Mouse (Mus musculus) left cerebral cortex, postnatal 10 days (tissue): Measurements from ENCODE around the gene Arhgef3. TPM values are rescaled to one million over a fixed set of nuclear protein-coding genes. Genes with fewer than 3 reads are reported as not detected.

Experiments used
- DNase-seq, 2 experiments: peaks; one replicate each; pipeline ENCODE4 v3.0.0; 2021 to 2022; ENCODE audit warnings: low spot score in 2 of 2, mixed read lengths in 1 of 2; ENCODE audit errors: extremely low spot score in 1 of 2
- intact Hi-C: fragments of 180-260 bp; cut with DNase I; formaldehyde crosslinking; loops from one replicate; pipeline ENCODE4 v1.15.1; 2025
- total RNA-seq, 2 experiments: library from RNA; stranded (reverse); gene quantifications; 2 replicates each; pipeline ENCODE4 v1.2.3; 2021

The Arhgef3 gene
- total RNA-seq, 2 experiments from 2014 or later = 37.4 to 41.2 TPM

DNA sequence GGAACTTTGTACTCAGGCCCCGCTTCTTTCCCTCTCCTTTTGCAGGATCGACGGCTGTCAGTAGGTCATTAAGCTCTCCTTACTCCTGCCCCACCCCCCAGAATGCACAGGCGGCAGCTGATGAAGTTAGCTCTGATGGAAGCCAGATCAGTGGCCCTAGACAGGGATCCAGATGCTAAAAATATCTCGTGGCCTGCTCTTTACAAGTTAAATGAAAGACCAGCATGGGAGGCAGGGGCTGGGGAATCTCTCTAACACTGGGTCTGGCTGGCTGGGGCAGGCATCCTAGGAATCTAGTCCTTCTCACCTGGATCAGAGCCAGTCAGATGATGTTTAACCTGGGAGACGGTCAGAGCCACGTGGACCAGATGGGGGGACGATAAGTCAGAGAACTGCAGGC lies 36.7 kb downstream of the Arhgef3 start:
- intact Hi-C loops = no loop called here
- no peak for DNase-seq

DNA sequence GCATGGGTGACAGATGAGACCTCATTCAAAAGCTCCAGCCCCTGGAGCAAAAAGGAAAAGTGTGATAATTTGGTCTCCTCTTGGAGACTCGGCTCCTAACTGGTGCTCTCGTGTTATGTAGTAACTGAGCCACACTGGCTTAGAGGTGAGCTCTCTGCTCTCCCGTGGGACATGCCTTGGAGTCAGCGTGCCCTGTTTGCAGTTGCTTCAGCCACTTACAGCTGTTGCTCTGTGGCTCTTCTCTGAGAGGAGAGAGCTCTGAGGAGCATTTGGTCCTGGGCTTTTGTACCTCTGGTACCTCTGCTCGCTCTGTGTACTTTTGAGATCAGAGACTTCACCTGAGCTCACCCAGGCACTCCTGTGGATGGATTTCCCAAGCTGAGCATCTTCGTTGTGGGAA lies 40.4 kb downstream of the Arhgef3 start:
- intact Hi-C loops = no loop called here
- no peak for DNase-seq

DNA sequence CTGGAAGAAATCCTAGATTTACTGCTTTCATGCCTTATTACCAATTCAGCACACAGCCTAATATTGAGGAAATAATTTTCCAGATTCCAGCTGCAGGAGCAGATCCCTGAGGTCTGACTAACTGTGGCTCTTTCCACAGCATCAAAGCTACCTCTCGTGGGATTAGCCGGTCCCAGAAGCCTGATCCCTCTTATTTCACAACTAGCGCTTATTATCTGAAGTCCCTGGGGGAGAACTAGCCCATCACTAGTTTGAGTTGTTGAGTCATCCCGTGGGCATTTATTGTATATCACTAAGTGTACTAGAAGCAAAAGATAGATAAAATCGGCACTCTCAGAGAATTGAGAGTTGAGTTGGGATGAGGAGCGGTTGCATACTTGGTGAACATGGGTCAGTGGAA lies 41.3 kb downstream of the Arhgef3 start:
- intact Hi-C loops = no loop called here
- DNase-seq = no peak

DNA sequence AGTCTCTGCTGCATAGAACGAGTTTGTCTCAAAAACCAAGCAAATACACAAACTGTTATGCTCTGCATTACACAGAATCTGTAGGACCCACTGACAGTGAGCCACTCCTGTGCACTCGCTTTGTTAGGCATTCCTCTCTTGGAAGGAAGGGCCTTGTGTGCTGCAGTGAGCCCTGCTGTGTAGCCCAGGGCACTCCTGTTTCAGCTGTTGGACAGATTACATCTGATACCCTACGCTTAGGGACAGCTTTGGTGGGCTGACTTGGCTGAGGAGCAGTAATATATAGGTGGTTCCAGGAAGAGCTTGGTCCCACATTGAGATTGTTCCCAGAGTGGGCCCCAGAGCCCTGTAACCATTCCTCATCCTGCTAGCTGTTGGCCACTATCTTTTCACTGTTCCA lies 43.4 kb downstream of the Arhgef3 start:
- intact Hi-C loops = no loop called here
- no peak for DNase-seq

DNA sequence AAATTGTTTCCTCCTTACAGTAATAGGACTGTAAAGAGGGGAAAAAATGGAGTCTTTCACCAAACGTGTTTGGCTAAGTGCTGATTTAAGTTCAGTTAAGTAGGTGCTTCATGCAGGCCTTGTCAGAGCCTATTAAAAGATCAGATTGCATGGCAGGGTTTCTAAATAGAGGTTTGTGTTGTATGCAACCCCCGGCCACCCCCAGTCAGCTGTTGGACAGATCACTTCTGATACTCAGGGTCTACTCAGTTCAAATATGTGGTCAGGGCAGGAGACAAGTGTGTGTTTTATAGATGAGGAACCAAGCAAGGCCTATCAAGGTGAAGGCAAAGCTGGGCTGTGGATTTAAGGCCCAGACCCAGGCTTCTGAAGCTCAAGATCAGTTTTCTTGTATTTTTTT lies 44.1 kb downstream of the Arhgef3 start:
- intact Hi-C loops = no loop called here
- DNase-seq = no peak

DNA sequence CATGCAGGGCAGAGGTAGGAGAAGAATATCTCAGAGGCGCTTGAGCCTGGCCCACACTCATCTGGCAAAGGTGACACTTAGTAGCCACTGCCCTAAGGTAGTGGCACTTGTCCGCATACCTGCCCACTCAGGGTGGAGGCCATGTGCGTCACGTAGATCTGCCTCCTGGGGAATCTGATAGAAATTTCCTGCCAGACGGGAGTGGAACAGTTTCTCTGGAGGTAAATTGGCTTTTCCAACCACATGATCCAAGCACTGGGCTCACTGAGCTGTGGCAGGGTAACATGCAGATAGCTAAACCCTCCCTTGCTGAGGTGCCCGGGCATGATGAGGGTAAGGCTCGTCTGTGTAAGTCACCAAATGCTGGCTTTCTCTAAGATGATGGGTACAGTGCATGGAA lies 46.1 kb downstream of the Arhgef3 start:
- intact Hi-C loops = no loop called here
- DNase-seq = no peak

DNA sequence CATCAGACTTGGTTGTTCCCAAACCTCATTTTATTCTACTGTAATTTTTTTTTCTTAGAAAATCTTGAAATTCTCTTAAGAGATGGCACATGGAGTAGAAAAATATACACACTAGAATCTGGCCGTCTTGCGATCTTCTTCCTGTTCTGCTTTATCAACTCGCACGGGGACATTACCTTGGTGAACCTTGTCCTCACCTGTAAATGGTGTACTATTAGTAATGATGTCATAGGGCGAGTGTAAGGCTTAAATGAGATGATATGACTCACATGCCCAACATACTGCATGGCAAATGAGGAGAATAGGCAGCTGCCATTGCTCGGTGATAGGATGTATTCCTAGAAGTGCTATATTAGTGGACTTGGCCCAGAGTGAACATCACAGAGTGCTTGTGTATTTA lies 49.9 kb downstream of the Arhgef3 start:
- no peak for DNase-seq
- intact Hi-C loops = no loop called here

DNA sequence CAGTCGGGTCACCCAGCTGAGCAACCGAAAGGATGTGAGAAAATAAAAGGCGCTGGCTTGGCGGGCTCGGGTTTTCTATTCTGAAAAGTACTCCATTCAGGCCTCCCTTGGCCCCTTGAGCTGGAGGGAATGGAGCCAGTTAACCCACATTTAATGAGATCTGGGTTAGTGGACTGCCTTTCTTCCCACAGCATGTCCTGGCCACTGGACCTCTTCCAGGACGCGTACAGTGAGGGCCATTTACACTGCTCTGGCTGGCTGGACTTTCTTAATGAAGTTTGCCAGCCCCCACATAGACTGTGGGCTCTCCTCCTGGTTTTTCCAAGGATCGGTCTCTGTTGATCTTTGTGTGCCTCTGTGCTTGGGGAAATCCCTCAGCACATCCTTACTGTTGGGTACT lies 52.1 kb downstream of the Arhgef3 start:
- intact Hi-C loops = no loop called here

DNA sequence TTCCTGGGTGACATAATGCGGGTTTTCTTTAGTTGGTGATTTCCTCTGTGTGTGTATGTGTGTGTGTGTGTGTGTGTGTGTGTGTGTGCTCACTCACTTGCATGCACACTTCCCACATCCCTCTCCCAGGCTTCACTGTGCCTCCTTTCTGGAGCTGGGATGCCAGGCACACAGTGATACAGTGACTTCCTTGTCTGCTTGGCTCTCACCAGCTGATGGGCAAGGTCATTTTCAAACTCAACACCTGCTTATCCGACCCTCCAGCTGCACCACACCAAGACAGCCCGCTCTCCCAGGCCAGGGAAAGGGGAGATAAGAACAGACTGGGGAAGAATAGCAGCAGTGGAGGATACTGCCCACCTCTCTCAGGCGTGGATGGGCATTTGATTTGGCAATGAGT lies 52.5 kb downstream of the Arhgef3 start:
- intact Hi-C loops = no loop called here
- peak in 1 of 2 experiments; percentile 40 for DNase-seq

More for the DNA sequence above, 52.1 kb downstream of the Arhgef3 start:
- peak; percentile 77 for DNase-seq

DNA sequence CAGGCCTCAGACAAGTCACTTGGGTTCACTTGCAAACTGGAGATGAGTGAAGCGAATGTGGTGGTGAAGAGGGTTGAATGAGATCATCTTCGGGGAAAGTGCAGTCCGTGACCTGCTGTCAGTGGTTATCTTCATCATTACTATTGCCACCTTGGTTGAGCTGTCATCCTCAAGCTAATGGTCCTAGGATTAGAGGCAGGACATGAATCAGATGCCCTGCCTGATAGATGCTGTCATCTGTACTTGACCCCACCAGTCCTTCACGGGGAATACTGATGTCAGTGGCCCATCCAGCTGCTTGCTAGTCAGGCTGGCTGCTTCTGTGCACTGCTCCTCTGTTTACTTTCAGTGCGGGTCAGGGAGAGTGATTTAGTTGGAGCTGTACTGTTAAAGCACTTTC lies 53.7 kb downstream of the Arhgef3 start:
- intact Hi-C loops = no loop called here
- no peak for DNase-seq

DNA sequence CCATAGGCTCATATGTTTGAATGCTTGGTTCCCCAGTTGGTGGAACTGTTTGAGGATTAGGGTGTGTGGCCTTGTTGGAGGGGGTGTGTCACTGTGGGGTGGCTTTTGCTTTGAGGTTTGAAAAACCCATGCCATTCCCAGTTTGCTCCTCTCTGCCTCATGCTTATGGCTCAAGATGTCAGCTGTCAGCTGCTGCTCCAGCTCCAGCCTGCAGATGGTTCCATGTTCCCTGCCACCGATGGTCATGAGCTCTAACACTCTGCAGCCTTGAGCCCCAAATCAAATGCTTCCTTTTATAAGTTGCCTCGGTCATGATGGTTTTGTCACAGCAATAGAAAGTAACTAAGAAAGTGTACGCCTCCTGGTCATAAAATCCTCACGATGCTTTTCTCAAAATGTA lies 54.6 kb downstream of the Arhgef3 start:
- intact Hi-C loops = no loop called here
- DNase-seq = no peak

DNA sequence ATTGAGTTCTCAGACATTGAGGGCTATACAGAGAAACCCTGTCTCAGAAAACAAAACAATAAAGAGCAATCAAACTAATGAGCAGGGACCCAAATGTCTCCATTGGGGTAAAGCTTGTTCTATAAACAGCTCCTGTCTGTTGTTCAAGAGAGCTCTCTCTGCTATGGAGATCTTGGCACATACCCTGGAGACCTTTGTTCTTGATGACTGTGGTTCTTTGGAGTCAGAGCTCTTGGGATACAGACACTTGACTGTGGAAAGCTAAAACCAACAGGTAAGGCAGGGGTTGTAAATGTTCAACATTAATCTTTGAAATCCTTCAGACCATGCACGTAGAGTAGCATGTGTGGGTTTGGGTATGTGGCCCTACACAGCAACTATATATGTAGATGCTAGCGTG lies 55.7 kb downstream of the Arhgef3 start:
- intact Hi-C loops = no loop called here

DNA sequence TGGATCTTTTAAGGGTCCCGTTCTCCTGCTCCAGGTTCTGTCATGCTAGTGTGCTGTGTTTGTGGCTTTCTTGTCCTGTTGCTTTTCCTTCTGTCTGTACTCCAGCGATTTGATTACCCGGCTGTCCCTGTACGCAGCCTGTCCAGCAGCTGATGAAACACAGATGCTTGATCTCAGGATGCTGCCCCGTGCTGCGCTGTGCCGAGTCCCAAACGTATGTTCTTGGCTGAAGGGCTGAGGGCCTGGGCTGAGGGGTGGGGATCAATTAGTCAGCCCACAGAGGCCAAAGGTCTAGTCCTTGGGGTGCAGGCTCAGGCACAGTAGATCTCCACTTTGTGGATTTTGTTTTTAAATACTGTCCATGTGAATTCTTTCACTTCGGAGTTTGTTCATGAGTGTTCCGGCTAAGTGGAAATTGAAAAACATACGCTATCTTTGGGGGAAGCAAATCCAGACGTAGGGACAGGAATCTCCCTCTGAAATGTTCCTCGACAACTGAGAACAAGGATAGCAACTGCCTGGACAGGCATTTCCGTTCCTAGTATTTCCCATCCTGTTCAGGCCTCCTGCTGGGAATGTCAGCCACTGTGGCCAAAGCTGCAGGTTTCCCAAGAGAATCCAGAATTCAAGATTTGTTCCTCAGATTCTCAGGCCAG lies 56.6 kb downstream of the Arhgef3 start:
- peak in 1 of 2 experiments; percentile 56 for DNase-seq
- intact Hi-C loops = no loop called here

More for the DNA sequence above, 55.7 kb downstream of the Arhgef3 start:
- no peak for DNase-seq

DNA sequence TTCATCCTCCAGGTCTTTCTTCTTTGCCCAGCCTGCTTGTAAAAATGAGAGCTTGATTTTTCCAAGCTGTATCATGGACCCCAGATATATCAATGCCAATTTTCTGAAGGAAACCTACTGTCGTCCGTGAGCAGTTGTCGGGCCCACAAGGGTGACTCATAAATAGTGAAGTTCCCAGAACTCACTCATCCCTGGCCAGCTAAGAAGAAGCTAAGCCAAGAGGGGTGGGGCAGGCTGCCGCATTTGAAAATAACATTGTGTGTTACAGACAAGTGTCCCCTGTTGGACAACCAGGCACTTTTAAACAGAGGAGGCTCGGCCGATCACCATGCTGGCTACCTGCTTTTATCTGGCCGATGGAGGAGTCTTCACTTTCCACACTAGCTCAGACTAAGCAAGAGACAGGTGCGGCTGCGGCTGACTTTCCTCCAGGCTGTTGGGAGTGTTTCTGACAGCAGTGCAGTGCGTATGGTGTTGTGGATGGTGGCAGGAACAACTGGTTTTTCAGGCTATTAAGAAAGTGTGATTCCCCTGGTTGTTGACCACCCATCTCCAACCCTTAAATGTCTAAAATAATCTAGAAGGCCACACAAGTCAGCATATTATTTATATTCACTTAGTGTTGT lies 58.6 kb downstream of the Arhgef3 start:
- intact Hi-C loops = no loop called here
- no peak for DNase-seq

DNA sequence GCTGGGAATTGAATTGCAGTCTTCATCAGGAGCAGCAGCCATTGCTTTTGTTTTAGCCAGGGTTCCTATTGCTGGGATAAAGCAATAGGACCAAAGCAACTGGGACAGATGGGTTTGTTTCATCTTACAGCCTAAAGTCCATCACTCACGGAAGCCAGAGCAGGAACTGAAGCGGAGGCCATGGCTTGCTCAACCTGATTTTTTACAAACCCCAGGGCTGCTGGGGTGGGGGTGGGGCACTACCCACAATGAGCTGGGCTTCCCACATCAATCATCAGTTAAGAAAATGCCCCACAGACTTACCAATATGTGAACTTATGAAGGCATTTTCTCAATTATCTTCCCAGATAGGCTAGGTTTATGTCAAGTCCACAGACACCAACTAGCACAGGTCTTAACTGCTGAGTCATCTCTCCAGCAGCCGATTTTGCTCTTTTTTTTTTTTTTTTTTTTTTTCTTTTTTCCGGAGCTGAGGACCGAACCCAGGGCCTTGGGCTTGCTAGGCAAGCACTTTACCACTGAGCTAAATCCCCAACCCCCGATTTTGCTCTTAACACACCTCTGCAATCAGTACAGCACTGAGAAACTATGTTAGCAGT lies 59.6 kb downstream of the Arhgef3 start:
- intact Hi-C loops = no loop called here
- no peak for DNase-seq

DNA sequence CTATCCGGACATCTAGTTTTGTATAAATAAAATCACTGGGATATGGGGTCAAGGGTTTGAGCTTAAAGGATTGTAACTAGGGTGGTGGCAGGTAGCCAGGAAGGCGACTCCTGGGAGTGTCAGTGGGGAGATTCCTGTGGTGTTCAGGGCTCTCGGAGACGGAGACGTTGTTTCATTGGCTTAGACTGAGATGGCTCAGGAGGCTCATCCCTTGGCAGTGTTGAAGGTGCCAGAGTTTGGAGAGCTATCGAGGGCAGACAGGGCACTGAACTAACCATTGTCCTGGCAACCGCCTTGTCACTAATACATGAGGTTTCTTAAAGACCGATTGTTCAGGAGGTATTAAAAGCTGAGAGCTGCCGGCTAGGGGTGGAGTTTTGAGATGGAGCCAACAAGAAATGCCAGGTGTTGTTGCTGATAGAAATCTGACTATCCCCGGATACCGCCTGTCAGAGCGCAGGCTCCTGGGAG lies 60.2 kb downstream of the Arhgef3 start:
- intact Hi-C loops = no loop called here
- peak in 1 of 2 experiments; percentile 77 for DNase-seq

DNA sequence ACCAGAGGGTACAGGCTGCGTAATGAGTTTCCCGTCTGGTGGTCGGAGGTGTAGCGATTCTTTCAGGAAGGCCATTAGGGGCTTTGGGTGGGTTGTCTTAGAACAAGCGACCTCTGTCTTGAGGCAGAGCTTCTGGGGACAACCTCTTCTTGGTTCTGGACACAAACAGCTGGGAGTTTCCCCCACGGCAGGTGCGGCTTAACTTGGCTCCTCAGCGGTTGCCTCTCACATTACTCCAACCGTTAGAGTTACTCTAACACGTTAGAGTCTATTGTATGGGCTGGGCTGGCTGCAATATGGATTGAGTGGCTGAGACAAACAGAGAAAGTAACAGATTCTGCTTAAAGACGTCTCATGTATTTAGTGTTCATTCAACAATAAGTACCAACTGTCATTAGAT lies 60.6 kb downstream of the Arhgef3 start:
- no peak for DNase-seq
- intact Hi-C loops = no loop called here

DNA sequence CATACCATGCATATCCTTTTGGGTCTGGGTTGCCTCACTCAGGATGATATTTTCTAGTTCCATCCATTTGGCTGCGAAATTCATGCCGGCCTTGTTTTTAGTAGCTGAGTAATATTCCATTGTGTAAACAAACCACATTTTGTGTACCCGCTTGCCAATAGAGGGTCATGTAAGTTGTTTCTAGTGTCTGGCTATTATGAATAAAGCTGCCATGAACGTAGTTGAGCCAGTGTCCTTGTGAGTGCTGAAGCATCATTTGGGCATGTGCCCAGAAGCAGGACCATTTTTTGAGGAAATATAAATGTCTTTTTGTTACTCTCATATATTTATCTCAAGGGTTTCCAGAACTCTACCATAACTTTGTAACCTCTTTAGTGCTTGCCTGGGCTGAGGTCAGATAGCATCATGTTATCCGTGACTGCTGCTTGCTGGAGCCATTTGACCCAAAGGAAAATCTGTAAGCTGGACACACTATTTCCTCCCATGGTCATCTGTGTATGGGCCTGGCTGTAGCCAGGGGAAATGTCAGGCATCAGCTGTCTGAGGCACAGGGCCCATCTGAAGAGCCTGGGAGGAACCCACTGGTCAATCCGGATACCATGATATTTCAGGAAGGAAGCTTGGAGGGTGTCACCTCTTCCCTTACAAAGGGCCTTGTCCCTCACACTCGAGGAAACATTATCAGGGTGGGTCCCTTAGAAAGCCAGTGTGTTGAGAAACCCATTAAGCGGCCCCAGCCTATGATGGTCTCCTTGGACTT lies 63.3 kb downstream of the Arhgef3 start:
- DNase-seq = no peak
- intact Hi-C loops = no loop called here

DNA sequence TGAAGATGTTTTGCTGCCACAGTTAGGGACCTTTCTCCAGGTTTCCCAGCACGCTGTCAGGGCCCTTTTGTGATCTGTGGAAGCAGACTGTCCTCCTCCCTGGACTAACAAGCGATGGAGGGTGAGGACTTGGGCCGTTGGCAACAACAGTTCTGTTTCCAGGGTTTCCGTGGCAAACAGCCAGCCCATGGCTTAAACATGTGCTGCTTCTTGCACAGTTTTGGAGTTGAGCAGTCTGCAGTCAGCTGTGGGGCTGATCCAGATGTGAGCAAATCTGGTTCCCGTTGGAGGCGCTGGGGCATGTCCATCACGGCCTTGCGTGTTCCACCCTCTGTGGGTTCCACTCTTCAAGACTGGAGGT lies 63.8 kb downstream of the Arhgef3 start:
- intact Hi-C loops = no loop called here
- peak; percentile 39 to 83 for DNase-seq

DNA sequence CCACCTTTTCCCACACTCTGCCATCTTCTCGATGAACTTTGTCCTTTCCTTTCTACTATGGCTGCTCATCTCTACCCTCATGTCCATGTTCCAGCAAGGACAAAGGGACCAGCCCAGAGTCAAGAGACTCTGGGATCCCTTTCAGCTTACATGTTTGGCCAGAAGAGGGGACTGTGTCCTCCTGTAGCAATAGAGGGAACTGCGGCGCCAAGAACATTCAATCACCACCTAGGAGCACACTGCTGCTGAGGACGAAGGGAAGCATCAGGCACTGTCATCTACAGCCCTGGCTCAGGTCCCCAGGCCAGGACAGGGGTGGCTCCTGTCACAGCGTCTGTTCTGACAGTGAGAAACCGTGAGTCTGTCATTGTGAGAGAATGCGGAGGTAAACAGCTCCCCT lies 65.1 kb downstream of the Arhgef3 start:
- intact Hi-C loops = loop anchor here (2.0 to 5.0 kb wide), 2 partner anchors 67 to 143 kb away; partner anchors contain the start of gene Arhgef3
- DNase-seq = no peak
